Mouse (Mus musculus) kidney, adult 9 months (tissue): ENCODE data around the gene Vcpkmt.

Source experiments
- DNase-seq: peaks from one replicate; pipeline ENCODE4 v3.0.0; 2022

Gene Vcpkmt

GRCm38 (mm10) chr12:69537675-69538361 is 45.0 kb downstream of the Vcpkmt start:
- peak; percentile 59 for DNase-seq

GRCm38 (mm10) chr12:69537243-69537674 is 45.6 kb downstream of the Vcpkmt start:
- peak; percentile 36 for DNase-seq

GRCm38 (mm10) chr12:69536616-69537242 is 46.1 kb downstream of the Vcpkmt start:
- DNase-seq: no peak

- DNase-seq: no peak
Measured at GRCm38 (mm10) chr12:69533237-69533636, 49.6 kb downstream of the Vcpkmt start.

GRCm38 (mm10) chr12:69532530-69532929 is 50.3 kb downstream of the Vcpkmt start:
- no peak for DNase-seq

GRCm38 (mm10) chr12:69532091-69532490 is 50.7 kb downstream of the Vcpkmt start:
- DNase-seq: no peak

- DNase-seq: no peak
Measured at GRCm38 (mm10) chr12:69529694-69530403, 53.0 kb downstream of the Vcpkmt start.

- no peak for DNase-seq
Measured at GRCm38 (mm10) chr12:69528275-69529032, 54.4 kb downstream of the Vcpkmt start.
